Mouse (Mus musculus): ENCODE data around the gene Ap3m1. TPM values are rescaled to one million over a fixed set of nuclear protein-coding genes. Genes with fewer than 3 reads are reported as not detected.

The Ap3m1 gene
- total and polyA plus RNA-seq, 3 experiments, result 26.6 to 69.4 (median 51.6) TPM

- H3K27ac ChIP-seq, result peak overlapping the region; percentile 99
- no peaks in the 10 kb centered on the region for H3K27me3 ChIP-seq (ENCODE audit: control insufficient read depth, insufficient read depth, low read length)
- 4% methylated on average over 28 of the region's 28 CpGs for WGBS
- H3K36me3 ChIP-seq (ENCODE audit: control insufficient read depth, insufficient read depth, low read length), result peaks cover 11% of the 10 kb centered on the region
- intact Hi-C loops (cut with DNase I), result loop anchor here (2.0 to 10.0 kb wide), 3 partner anchors 55 to 693 kb away; no protein-coding TSS in a partner anchor
- DNase-seq, result no peak
- H3K79me2 ChIP-seq (replicated peaks; ENCODE audit: control insufficient read depth, insufficient read depth, low read length), result no peaks in the 10 kb centered on the region; the same call in 1 of the 2 replicates
- no peak for TF ChIP-seq EP300 (IDR thresholded peaks at IDR 0.05; ENCODE audit: insufficient read depth, low read depth, low read length)
- TF ChIP-seq CTCF (IDR thresholded peaks at IDR 0.05), result no peak
- TF ChIP-seq POLR2A (IDR thresholded peaks at IDR 0.05; ENCODE audit: insufficient read depth, low read depth, low read length), result no peak
- peak overlapping the region; percentile 71 for H3K4me3 ChIP-seq
- peak overlapping the region; percentile 79 for H3K9ac ChIP-seq (ENCODE audit: low read depth, low read length)
- H3K4me1 ChIP-seq (ENCODE audit: control insufficient read depth, insufficient read depth, low read length), result peaks cover 4% of the 10 kb centered on the region
Measured at GRCm38 (mm10) chr14:21051380-21052111, 762 bp downstream of the Ap3m1 start.

- Histone ChIP-seq H3K27me3 (ENCODE audit: control insufficient read depth, insufficient read depth, low read length) (no peaks in the 10 kb centered on the region), H3K9ac (ENCODE audit: low read depth, low read length) (no peak overlapping the region), H3K79me2 (replicated peaks; ENCODE audit: control insufficient read depth, insufficient read depth, low read length) (peaks cover 1% of the 10 kb centered on the region; the same call in 1 of the 2 replicates), H3K36me3 (ENCODE audit: control insufficient read depth, insufficient read depth, low read length) (peaks cover 7% of the 10 kb centered on the region), H3K4me3 (no peak overlapping the region; the same call in 1 of the 2 replicates), H3K4me1 (ENCODE audit: control insufficient read depth, insufficient read depth, low read length) (peaks cover 4% of the 10 kb centered on the region), H3K27ac (no peak overlapping the region)
- intact Hi-C loops (cut with DNase I), result loop anchor here (10.0 kb wide), 2 partner anchors 454 to 694 kb away; no protein-coding TSS in a partner anchor
- no peak for DNase-seq
- TF ChIP-seq POLR2A (IDR thresholded peaks at IDR 0.05; ENCODE audit: insufficient read depth, low read depth, low read length) (no peak), CTCF (IDR thresholded peaks at IDR 0.05) (peak; percentile 58)
- WGBS, result 67% methylated on average over 3 of the region's 3 CpGs
Measured at GRCm38 (mm10) chr14:21050734-21051133, 1.6 kb downstream of the Ap3m1 start.

GRCm38 (mm10) chr14:21048879-21049278 lies 3.4 kb downstream of the Ap3m1 start:
- intact Hi-C loops (cut with DNase I), result loop anchor here (5.0 kb wide), 2 partner anchors 47 to 122 kb away; partner anchors contain the start of gene Vcl
- no peaks in the 10 kb centered on the region for H3K27me3 ChIP-seq (ENCODE audit: control insufficient read depth, insufficient read depth, low read length)
- no peak overlapping the region for H3K27ac ChIP-seq
- H3K36me3 ChIP-seq (ENCODE audit: control insufficient read depth, insufficient read depth, low read length), result peaks cover 6% of the 10 kb centered on the region
- H3K4me1 ChIP-seq (ENCODE audit: control insufficient read depth, insufficient read depth, low read length), result peaks cover 4% of the 10 kb centered on the region
- peak; percentile 47 to 62 for DNase-seq
- TF ChIP-seq POLR2A (IDR thresholded peaks at IDR 0.05; ENCODE audit: insufficient read depth, low read depth, low read length) (no peak), CTCF (IDR thresholded peaks at IDR 0.05) (peak; percentile 83), EP300 (IDR thresholded peaks at IDR 0.05; ENCODE audit: insufficient read depth, low read depth, low read length) (no peak)
- peaks cover 1% of the 10 kb centered on the region; the same call in 1 of the 2 replicates for H3K79me2 ChIP-seq (replicated peaks; ENCODE audit: control insufficient read depth, insufficient read depth, low read length)
- H3K4me3 ChIP-seq, result no peak overlapping the region
- no peak overlapping the region for H3K9ac ChIP-seq (ENCODE audit: low read depth, low read length)

- peaks cover 3% of the 10 kb centered on the region for H3K4me1 ChIP-seq (ENCODE audit: control insufficient read depth, insufficient read depth, low read length)
- DNase-seq, result no peak
- peaks cover 1% of the 10 kb centered on the region; the same call in 1 of the 2 replicates for H3K79me2 ChIP-seq (replicated peaks; ENCODE audit: control insufficient read depth, insufficient read depth, low read length)
- H3K27ac ChIP-seq, result no peak overlapping the region
- H3K4me3 ChIP-seq, result no peak overlapping the region
- H3K27me3 ChIP-seq (ENCODE audit: control insufficient read depth, insufficient read depth, low read length), result no peaks in the 10 kb centered on the region
- TF ChIP-seq POLR2A (IDR thresholded peaks at IDR 0.05; ENCODE audit: insufficient read depth, low read depth, low read length), result no peak
- no peak for TF ChIP-seq EP300 (IDR thresholded peaks at IDR 0.05; ENCODE audit: insufficient read depth, low read depth, low read length)
- TF ChIP-seq CTCF (IDR thresholded peaks at IDR 0.05), result no peak
- H3K9ac ChIP-seq (ENCODE audit: low read depth, low read length), result no peak overlapping the region
- intact Hi-C loops (cut with DNase I), result loop anchor here (2.0 to 5.0 kb wide), 3 partner anchors 15 to 121 kb away; partner anchors contain the start of gene Vcl
- H3K36me3 ChIP-seq (ENCODE audit: control insufficient read depth, insufficient read depth, low read length), result peaks cover 6% of the 10 kb centered on the region
- WGBS, result 46% methylated on average over 2 of the region's 2 CpGs
Measured at GRCm38 (mm10) chr14:21047840-21048239, 4.5 kb downstream of the Ap3m1 start.

GRCm38 (mm10) chr14:21039623-21040022 lies 12.7 kb downstream of the Ap3m1 start:
- Histone ChIP-seq H3K36me3 (ENCODE audit: control insufficient read depth, insufficient read depth, low read length) (peaks cover 6% of the 10 kb centered on the region), H3K4me3 (no peak overlapping the region), H3K27me3 (ENCODE audit: control insufficient read depth, insufficient read depth, low read length) (no peaks in the 10 kb centered on the region), H3K79me2 (replicated peaks; ENCODE audit: control insufficient read depth, insufficient read depth, low read length) (no peaks in the 10 kb centered on the region; the same call in 1 of the 2 replicates), H3K27ac (no peak overlapping the region), H3K9ac (ENCODE audit: low read depth, low read length) (no peak overlapping the region), H3K4me1 (ENCODE audit: control insufficient read depth, insufficient read depth, low read length) (no peaks in the 10 kb centered on the region)
- DNase-seq, result no peak
- WGBS, result 34% methylated on average over 4 of the region's 4 CpGs
- intact Hi-C loops (cut with DNase I), result no loop called here
- TF ChIP-seq EP300 (IDR thresholded peaks at IDR 0.05; ENCODE audit: insufficient read depth, low read depth, low read length) (no peak), POLR2A (IDR thresholded peaks at IDR 0.05; ENCODE audit: insufficient read depth, low read depth, low read length) (no peak), CTCF (IDR thresholded peaks at IDR 0.05) (no peak)

GRCm38 (mm10) chr14:21039077-21039476 lies 13.2 kb downstream of the Ap3m1 start:
- peaks cover 11% of the 10 kb centered on the region for H3K36me3 ChIP-seq (ENCODE audit: control insufficient read depth, insufficient read depth, low read length)
- no peak for TF ChIP-seq EP300 (IDR thresholded peaks at IDR 0.05; ENCODE audit: insufficient read depth, low read depth, low read length)
- no peak overlapping the region for H3K27ac ChIP-seq

More at GRCm38 (mm10) chr14:21039077-21039476, 13.2 kb downstream of the Ap3m1 start:
- Histone ChIP-seq H3K27me3 (ENCODE audit: control insufficient read depth, insufficient read depth, low read length) (no peaks in the 10 kb centered on the region), H3K4me1 (ENCODE audit: control insufficient read depth, insufficient read depth, low read length) (peaks cover under 1% of the 10 kb centered on the region), H3K79me2 (replicated peaks; ENCODE audit: control insufficient read depth, insufficient read depth, low read length) (no peaks in the 10 kb centered on the region; the same call in 1 of the 2 replicates), H3K4me3 (no peak overlapping the region), H3K9ac (ENCODE audit: low read depth, low read length) (no peak overlapping the region)
- 33% methylated on average over 12 of the region's 12 CpGs for WGBS
- DNase-seq, result no peak
- intact Hi-C loops (cut with DNase I), result no loop called here

Data from heart, adult 2 months (tissue).